Mouse (Mus musculus) brain, adult 2 months (tissue): Measurements from ENCODE around the gene Slitrk1.
A peak's percentile ranks its signal among the peaks of the same experiment; 100 is the strongest.

Source experiments
- DNase-seq: peaks from one replicate; pipeline ENCODE4 v3.0.0; 2011; ENCODE audit warnings: low read depth, low spot score

Slitrk1 gene

DNA sequence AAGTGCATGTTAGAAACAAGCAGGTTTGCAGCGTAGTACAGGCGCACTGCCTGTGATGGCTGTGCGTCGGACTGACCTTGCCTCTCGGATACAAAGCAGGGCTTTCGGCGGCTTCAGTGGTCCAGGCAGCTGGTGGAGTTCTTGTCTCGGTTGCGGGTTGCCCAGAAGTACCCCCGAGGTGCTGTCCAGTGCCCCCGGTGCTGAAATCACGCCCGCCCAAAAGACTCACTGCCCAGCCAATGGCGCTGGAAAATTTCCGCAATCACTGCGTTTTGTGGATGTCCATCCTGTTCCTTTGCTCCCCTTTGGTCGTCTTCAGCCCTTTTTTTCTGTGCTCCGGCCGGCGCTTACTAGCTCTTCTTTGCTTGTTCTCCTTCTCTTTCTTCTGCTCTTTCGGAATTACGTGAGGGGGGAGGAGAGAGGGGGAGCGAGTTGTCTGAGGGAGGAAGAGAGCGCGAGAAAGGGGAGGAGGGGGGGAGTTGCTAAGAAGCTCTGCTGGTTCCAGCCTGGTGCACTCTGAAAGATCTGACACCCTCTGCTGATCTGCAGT is at the start of gene Slitrk1:
Gene Slitrk1 (minus strand): TSS at position 445 of the 550 bp plus-strand sequence.
- DNase-seq, result peak; percentile 98

DNA sequence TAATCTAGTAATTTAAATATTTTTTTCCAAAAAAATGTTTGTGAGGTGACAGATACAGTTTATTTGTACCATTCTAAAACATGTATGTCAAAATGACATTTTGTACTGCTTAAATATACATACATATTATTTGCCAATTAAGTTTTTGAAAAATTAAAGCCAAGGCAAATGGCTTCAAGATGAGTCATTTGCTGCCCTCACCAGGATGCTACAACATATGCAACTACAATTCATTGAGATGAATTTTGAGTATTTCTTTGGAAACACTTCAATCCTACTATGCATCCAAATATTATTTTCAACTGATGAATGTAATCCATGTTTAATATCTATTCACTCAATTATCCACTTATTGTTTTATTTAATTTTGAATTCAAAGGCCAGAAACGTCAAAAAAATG is 21.8 kb upstream of the Slitrk1 start:
- peak; percentile 39 for DNase-seq

- DNase-seq, result no peak
These were observed 378 bp upstream of the Slitrk1 start for GRCm38 (mm10) chr14:108914336-108914735.

DNA sequence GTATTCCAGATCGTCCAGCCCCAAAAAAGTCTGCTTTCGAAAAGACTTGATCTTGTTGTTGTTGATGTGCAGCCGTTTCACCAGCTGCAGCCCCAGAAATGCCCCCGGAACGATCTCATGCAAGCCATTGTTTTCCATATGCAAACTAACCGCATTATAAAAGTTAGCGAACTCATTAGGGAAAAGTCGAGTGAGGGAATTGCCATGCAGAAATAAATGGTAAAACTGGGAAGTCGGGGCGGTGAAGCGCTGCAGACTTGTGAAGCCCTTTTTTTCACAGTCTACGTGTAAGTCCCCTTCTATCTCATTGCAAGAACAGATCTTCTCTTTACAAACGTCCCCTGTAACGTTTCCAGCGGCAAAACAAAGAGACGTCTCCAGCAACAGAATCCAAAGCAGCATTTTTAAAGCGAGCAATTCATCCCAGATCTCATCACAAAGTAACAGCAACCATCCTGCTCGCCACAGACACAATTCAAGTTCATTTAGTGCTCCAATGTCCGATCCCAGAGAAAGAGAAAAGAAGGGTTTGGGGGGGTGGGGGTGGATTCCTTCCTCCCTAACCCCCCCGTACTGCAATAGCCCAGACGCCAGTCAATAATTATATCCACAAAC is 975 bp downstream of the Slitrk1 start:
- peak; percentile 57 for DNase-seq

- DNase-seq, result peak; percentile 80
These were observed 1.7 kb downstream of the Slitrk1 start for GRCm38 (mm10) chr14:108912021-108912875.

- peak; percentile 92 for DNase-seq
These were observed 2.7 kb downstream of the Slitrk1 start for GRCm38 (mm10) chr14:108911138-108911841.

DNA sequence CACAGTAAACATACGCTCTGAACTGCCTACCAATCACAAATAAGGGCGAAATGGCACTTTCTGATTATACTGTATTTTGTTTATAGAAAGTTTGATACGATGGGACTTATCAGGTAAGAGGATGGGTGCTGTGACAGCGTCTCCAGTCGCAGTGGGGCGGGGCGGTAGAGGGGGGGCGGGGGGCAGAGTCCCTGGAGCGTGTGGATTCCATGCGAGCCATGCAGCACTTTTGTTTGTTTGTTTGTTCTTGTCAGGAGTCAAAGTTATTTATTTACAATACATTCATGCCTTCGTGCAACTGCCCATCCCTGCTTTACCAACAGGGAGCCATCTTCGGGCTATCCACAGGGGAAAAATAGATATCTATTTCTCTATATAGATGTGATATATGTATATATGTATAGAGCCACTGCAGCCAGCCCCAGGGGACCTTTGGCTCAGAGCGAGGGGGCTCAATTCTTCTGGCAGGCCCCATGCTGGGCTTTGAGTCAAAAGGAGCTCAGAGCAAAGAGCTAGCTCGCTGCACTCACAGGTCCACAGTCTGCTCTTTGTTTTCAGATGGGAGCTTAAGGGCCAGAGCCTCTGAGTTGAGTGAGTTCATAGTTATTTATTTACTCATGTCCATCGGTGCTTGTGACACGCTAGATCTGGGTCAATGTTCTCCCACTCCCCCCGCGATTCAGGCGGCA is 3.4 kb downstream of the Slitrk1 start:
- peak; percentile 53 for DNase-seq

GRCm38 (mm10) chr14:108909336-108909953 is 4.5 kb downstream of the Slitrk1 start:
- peak; percentile 37 for DNase-seq

- DNase-seq, result peak; percentile 91
These were observed 15.4 kb downstream of the Slitrk1 start for GRCm38 (mm10) chr14:108898601-108899000.

GRCm38 (mm10) chr14:108895456-108895855 is 18.5 kb downstream of the Slitrk1 start:
- peak; percentile 82 for DNase-seq

- peak; percentile 52 for DNase-seq
These were observed 46.1 kb downstream of the Slitrk1 start for GRCm38 (mm10) chr14:108867816-108868215.

DNA sequence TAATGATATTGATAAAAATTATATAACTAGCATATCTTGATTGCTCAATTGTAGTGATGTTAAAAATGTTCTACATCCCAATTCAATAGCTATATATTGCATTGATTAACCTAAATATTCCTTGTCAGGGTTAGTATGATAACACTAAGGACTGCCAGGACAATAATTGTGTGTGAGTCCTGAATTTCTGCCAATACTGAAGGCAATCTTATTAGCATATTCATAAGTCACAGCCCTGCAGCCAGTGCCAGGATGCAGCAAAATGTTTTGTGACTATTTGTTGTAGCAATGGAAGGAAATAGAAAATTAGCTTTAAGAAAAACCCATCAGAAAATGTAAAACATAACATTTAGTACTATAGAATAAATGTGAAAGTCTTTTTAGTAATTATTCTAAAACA is 49.3 kb downstream of the Slitrk1 start:
- DNase-seq, result no peak

DNA sequence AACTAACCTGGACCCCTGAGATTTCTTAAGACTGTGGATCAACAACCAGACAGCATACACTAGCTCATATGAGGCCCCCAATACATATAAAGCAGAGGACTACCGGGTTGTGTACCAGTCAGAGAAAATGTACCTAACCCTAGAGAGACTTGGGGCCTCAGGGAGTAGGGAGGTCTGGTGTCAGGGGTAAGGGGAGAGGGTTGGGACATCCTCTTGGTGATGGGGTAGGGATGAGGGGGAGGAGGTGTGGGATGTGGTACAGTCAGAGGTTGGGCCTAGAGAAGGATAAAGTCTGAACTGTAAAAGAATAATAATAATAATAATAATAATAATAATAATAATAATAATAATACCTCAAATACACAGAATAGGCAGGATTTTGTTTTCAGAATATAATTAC is 54.6 kb downstream of the Slitrk1 start:
- no peak for DNase-seq
